ENCODE assay signal across 7 mouse cellular contexts in genomic region chr12:33083362-33083761, GRCm38 (mm10). TPM values are rescaled to one million over a fixed set of nuclear protein-coding genes. Genes with fewer than 3 reads are reported as not detected.
DNase-seq lines count a peak whose midpoint lies in the region; ATAC-seq and TF ChIP-seq lines count a peak whose summit lies in the region.

No protein-coding gene starts in this region.

- whole genome bisulfite sequencing in liver, postnatal 0 days (ENCODE audit: insufficient replicate concordance): 39% methylated on average over 5 of the region's 5 CpGs
- 50% methylated on average over 5 of the region's 5 CpGs for WGBS in liver, embryonic 12.5 days (ENCODE audit: insufficient replicate concordance)

- no peaks in the 10 kb centered on the region for H3K27me3 ChIP-seq in liver, postnatal 0 days (ENCODE audit: insufficient read depth, low read length)
- peaks cover 11% of the 10 kb centered on the region; the same call in 1 of the 2 replicates for H3K27me3 ChIP-seq in liver, embryonic 12.5 days (replicated peaks)

- no peaks in the 10 kb centered on the region for H3K9me3 ChIP-seq in liver, postnatal 0 days (ENCODE audit: low read length)
- no peaks in the 10 kb centered on the region for H3K9me3 ChIP-seq in liver, embryonic 12.5 days (replicated peaks)

- TF ChIP-seq EP300 in liver, postnatal 0 days (IDR thresholded peaks at IDR 0.05; ENCODE audit: low read depth): no peak

- H3K27ac ChIP-seq in liver, postnatal 0 days (ENCODE audit: low read depth): no peak overlapping the region
- H3K27ac ChIP-seq in liver, embryonic 12.5 days: no peak overlapping the region

- ATAC-seq in liver, postnatal 0 days: no peak
- ATAC-seq in liver, embryonic 12.5 days: no peak

- TF ChIP-seq CTCF in liver, postnatal 0 days (IDR thresholded peaks at IDR 0.05; ENCODE audit: low read depth): no peak

- no peak overlapping the region for H3K9ac ChIP-seq in liver, postnatal 0 days (replicated peaks)
- no peak overlapping the region for H3K9ac ChIP-seq in liver, embryonic 12.5 days

- DNase-seq in liver, postnatal 0 days: peak; percentile 40
- DNase-seq in gastrocnemius, postnatal 25 days: peak; percentile 37
- DNase-seq in kidney, postnatal 36 days: peak; percentile 48 to 58
- DNase-seq in spleen, postnatal 36 days (ENCODE audit: low spot score in 2 of 2): no peak
- DNase-seq in ovary, adult 18-20 months (ENCODE audit: low spot score): no peak
- DNase-seq in thymus, postnatal 36 days: no peak

- no peaks in the 10 kb centered on the region for H3K36me3 ChIP-seq in liver, postnatal 0 days (replicated peaks; ENCODE audit: insufficient read depth, low read length)
- H3K36me3 ChIP-seq in liver, embryonic 12.5 days: no peaks in the 10 kb centered on the region

- no peak overlapping the region for H3K4me3 ChIP-seq in liver, postnatal 0 days (ENCODE audit: low read depth, low read length)
- no peak overlapping the region for H3K4me3 ChIP-seq in liver, embryonic 12.5 days

- no peak overlapping the region for H3K4me2 ChIP-seq in liver, postnatal 0 days (ENCODE audit: low read depth, low read length)
- no peak overlapping the region for H3K4me2 ChIP-seq in liver, embryonic 12.5 days

- no peaks in the 10 kb centered on the region for H3K4me1 ChIP-seq in liver, postnatal 0 days (ENCODE audit: insufficient read depth)
- H3K4me1 ChIP-seq in liver, embryonic 12.5 days: peaks cover 6% of the 10 kb centered on the region; the same call in 1 of the 2 replicates

RNA-seq across cellular contexts. Expression of gene Cdhr3, which starts 9.3 kb away (rescaled TPM):
- polyA plus RNA-seq in liver, postnatal 0 days (2015; fragmentation: Nextera tagmentation; extraction: Ambion mirVana): not detected in 2 replicates
- polyA plus RNA-seq in liver, embryonic 12.5 days (2016; fragmentation: Nextera tagmentation; extraction: Ambion mirVana): not detected in 2 replicates
- 1 to 10 TPM in 1 of 2 experiments, under 1 TPM in 1; 0.49 to 1.3 TPM for total RNA-seq in gastrocnemius, postnatal 25 days (2021)

Comparison
In these comparisons a context has a peak if more than half of its experiments do, and no peak if none do; other contexts are left out.
1. DNase-seq: peak in liver, postnatal 0 days (single experiment), gastrocnemius, postnatal 25 days (single experiment) and kidney, postnatal 36 days (2 of 2); none in spleen, postnatal 36 days (0 of 2), ovary, adult 18-20 months (single experiment) and thymus, postnatal 36 days (0 of 2).